In genomic region chr11:106202123-106202465, GRCm38 (mm10) we compare ENCODE assay signal across 8 mouse cellular contexts. TPM values are rescaled to one million over a fixed set of nuclear protein-coding genes. Genes with fewer than 3 reads are reported as not detected.
DNase-seq lines count a peak whose midpoint lies in the region; ATAC-seq lines count a peak whose summit lies in the region.

TSS of gene Strada (minus strand) at chr11:106202168.

- H3K27ac ChIP-seq in lung, embryonic 15.5 days: no peak within 1 kb of the TSS
- H3K27ac ChIP-seq in neural tube, embryonic 12.5 days: no peak within 1 kb of the TSS

- H3K4me1 ChIP-seq in lung, embryonic 15.5 days: no peaks in the 10 kb centered on the region
- no peaks in the 10 kb centered on the region for H3K4me1 ChIP-seq in neural tube, embryonic 12.5 days

- intact Hi-C loops in left cerebral cortex, postnatal 14 days (cut with DNase I): no loop called here

- H3K9me3 ChIP-seq in lung, embryonic 15.5 days: no peaks in the 10 kb centered on the region
- no peaks in the 10 kb centered on the region for H3K9me3 ChIP-seq in neural tube, embryonic 12.5 days

- 78% methylated on average over 5 of the region's 5 CpGs for WGBS in lung, embryonic 15.5 days
- WGBS in neural tube, embryonic 12.5 days: 89% methylated on average over 5 of the region's 5 CpGs

- DNase-seq in lung, postnatal 25 days (ENCODE audit: low spot score): no peak
- no peak for DNase-seq in adrenal gland, postnatal 36 days
- no peak for DNase-seq in gastrocnemius, adult 8-10 months (ENCODE audit: low spot score in 2 of 2)
- no peak for DNase-seq in left cerebral cortex, postnatal 14 days (ENCODE audit: low spot score in 2 of 2)
- no peak for DNase-seq in urinary bladder, postnatal 14 days (ENCODE audit: low spot score)
- DNase-seq in spleen, adult 12 weeks (ENCODE audit: low spot score): no peak

- H3K4me3 ChIP-seq in lung, embryonic 15.5 days: no peak within 1 kb of the TSS
- H3K4me3 ChIP-seq in neural tube, embryonic 12.5 days: no peak within 1 kb of the TSS

- H3K27me3 ChIP-seq in lung, embryonic 15.5 days: no peaks in the 10 kb centered on the region
- no peaks in the 10 kb centered on the region for H3K27me3 ChIP-seq in neural tube, embryonic 12.5 days (replicated peaks)

- H3K4me2 ChIP-seq in lung, embryonic 15.5 days: no peak within 1 kb of the TSS
- no peak within 1 kb of the TSS for H3K4me2 ChIP-seq in neural tube, embryonic 12.5 days (replicated peaks)

- peaks cover 75% of the 10 kb centered on the region for H3K36me3 ChIP-seq in lung, embryonic 15.5 days
- peaks cover 81% of the 10 kb centered on the region for H3K36me3 ChIP-seq in neural tube, embryonic 12.5 days

- no peak within 1 kb of the TSS for H3K9ac ChIP-seq in lung, embryonic 15.5 days
- H3K9ac ChIP-seq in neural tube, embryonic 12.5 days: no peak within 1 kb of the TSS

- no peak for ATAC-seq in lung, embryonic 15.5 days (ENCODE audit: borderline replicate concordance, extremely low read depth, low FRiP score, low TSS enrichment)
- no peak for ATAC-seq in neural tube, embryonic 12.5 days (ENCODE audit: low FRiP score, low read depth)

RNA-seq across cellular contexts. Expression of gene Strada, which starts in this region (rescaled TPM):
- 24.3 and 25.1 TPM in 2 replicates for polyA plus RNA-seq in lung, embryonic 15.5 days (2015; fragmentation: Nextera tagmentation; extraction: Ambion mirVana)
- total RNA-seq in adrenal gland, postnatal 36 days (2021): 10 to 100 TPM; 13.1 to 15.4 TPM
- total RNA-seq in gastrocnemius, adult 8-10 months (2022): 10 to 100 TPM; 11.1 to 14.7 (median 12.6) TPM
- total RNA-seq in left cerebral cortex, postnatal 14 days (2021): 10 to 100 TPM; 24.3 to 26.9 TPM
- polyA plus RNA-seq in neural tube, embryonic 12.5 days (2016; fragmentation: Nextera tagmentation; extraction: Ambion mirVana): 37.1 and 38.3 TPM in 2 replicates
